Mouse (Mus musculus) liver, embryonic 12.5 days (tissue): ENCODE data around the gene Pitx2. TPM values are rescaled to one million over a fixed set of nuclear protein-coding genes. Genes with fewer than 3 reads are reported as not detected.
A peak's percentile ranks its signal among the peaks of the same experiment; 100 is the strongest.

Source experiments
- ATAC-seq: fragments of 200-750 bp; cut with Nextera tagmentation; 2 replicates; pipeline ENCODE4 v1.8.0; 2017; ENCODE audit warnings: moderate number of reproducible peaks, mild to moderate bottlenecking, moderate library complexity
- H3K27ac ChIP-seq: fragments of 300-500 bp; sonication (generic); 2 replicates; pipeline ENCODE4 v1.5.1; 2016; ENCODE audit warnings: mild to moderate bottlenecking
- H3K27me3 ChIP-seq: fragments of 300-500 bp; sonication (generic); replicated peaks from 2 replicates; pipeline ENCODE4 v1.6.1; 2016; ENCODE audit warnings: mild to moderate bottlenecking, moderate library complexity
- H3K36me3 ChIP-seq: fragments of 300-500 bp; sonication (generic); 2 replicates; pipeline ENCODE4 v1.6.1; 2016; ENCODE audit warnings: mild to moderate bottlenecking, moderate library complexity
- H3K4me1 ChIP-seq: fragments of 300-500 bp; sonication (generic); 2 replicates; pipeline ENCODE4 v1.6.1; 2016
- H3K4me2 ChIP-seq: fragments of 300-500 bp; sonication (generic); 2 replicates; pipeline ENCODE4 v1.6.1; 2016; ENCODE audit warnings: mild to moderate bottlenecking, moderate library complexity
- H3K4me3 ChIP-seq: fragments of 300-500 bp; sonication (generic); 2 replicates; pipeline ENCODE4 v1.5.1; 2016; ENCODE audit warnings: mild to moderate bottlenecking, moderate library complexity
- H3K9ac ChIP-seq: fragments of 300-500 bp; sonication (generic); 2 replicates; pipeline ENCODE4 v1.6.1; 2016; ENCODE audit warnings: mild to moderate bottlenecking, moderate library complexity
- H3K9me3 ChIP-seq: fragments of 300-500 bp; sonication (generic); replicated peaks from 2 replicates; pipeline ENCODE4 v1.6.1; 2016; ENCODE audit warnings: mild to moderate bottlenecking, moderate library complexity
- WGBS: fragments of 180-500 bp; shearing (Covaris S2); methylation state at CpG from one replicate; pipeline ENCODE4 v1.1.7; 2016; ENCODE audit not compliant: insufficient replicate concordance; 5-methylcytosine and 5-hydroxymethylcytosine counted together
- polyA plus RNA-seq: library from polyadenylated mRNA; unstranded; fragments of >200 nt; fragmentation: Nextera tagmentation; extraction: Ambion mirVana; gene quantifications from 2 replicates; pipeline ENCODE4 v1.2.1, GENCODE M21; 2016

Pitx2 gene
- polyA plus RNA-seq: 5.0 and 5.9 TPM in 2 replicates

DNA sequence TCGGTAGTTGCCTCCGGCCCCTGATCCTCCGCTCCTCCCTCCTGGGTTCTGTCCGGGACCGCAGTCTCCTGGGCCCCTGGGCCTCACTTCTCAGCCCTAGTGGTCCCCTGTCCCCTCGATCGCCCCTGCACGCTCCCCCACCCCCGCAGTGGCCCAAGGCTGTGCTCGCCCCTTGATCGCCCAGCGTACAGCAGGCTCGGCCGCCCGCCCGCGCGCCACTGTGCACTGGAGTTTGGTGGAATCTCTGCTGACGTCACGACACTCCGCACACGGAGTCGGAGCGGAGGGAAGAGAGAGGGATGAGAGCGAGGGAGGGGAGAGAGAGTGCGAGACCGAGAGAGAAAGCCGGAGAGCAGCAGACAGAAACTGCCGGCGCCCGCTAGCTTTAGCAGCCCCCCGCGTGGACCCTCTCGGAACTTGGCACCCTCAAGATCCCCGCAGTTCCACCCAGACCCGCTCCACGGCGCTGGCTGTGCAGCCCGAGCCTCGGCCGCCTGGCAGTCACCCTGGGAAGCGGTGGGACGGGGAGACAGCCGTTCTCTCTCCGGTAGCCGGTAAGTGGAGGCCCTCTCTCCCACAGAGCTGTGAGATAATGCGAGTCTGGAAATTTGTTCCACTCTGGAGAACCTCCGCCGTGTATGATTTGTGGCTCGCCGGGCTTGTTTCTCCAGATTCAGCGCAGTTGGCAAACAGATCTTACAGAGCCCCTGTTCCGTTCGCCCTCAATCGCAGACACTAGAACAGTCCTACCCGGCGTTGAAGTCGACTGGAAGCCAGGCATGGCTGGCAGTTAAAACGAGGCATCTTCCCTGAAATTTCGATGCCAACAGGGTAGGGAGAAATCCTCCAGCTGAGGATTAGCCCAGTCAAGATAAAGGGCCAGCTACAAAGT, at the start of gene Pitx2:
Pitx2 (plus strand) TSS at position 270 of the 892 bp plus-strand sequence.
- Histone ChIP-seq H3K27ac (no peak within 1 kb of the TSS), H3K4me1 (no peaks in the 10 kb centered on the region), H3K36me3 (no peaks in the 10 kb centered on the region), H3K9ac (no peak within 1 kb of the TSS), H3K4me3 (peak within 1 kb of the TSS; percentile 26), H3K27me3 (peaks cover 96% of the 10 kb centered on the region), H3K9me3 (no peaks in the 10 kb centered on the region), H3K4me2 (peak within 1 kb of the TSS; percentile 52)
- no peak; the same call in 1 of the 2 replicates for ATAC-seq
- 2% methylated on average over 59 of the region's 60 CpGs for WGBS

DNA sequence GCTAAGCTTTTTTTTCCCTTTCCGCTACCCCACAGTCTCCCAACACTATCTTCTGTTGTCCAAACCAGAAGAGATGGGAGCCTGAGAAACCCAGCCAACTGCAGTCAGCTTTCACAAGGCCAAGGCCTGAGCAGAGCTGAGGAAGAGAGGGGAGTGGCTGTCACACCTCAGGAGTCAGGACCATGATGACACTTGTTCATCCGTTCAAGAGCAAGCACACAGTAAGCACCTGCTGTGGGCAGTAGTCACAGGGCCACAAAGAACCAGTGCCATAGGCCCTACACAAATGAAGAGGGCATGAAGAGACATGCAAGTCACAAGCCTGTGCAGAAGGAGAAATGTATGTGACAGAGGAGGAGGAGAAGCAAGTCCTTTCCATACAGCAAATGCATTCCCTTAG, 49.7 kb upstream of the Pitx2 start:
- ATAC-seq: no peak
- Histone ChIP-seq H3K36me3 (no peaks in the 10 kb centered on the region), H3K4me1 (no peaks in the 10 kb centered on the region), H3K27ac (no peak overlapping the region), H3K4me3 (no peak overlapping the region), H3K4me2 (no peak overlapping the region), H3K27me3 (no peaks in the 10 kb centered on the region), H3K9ac (no peak overlapping the region), H3K9me3 (no peaks in the 10 kb centered on the region)
- 62% methylated on average over 2 of the region's 2 CpGs for WGBS

DNA sequence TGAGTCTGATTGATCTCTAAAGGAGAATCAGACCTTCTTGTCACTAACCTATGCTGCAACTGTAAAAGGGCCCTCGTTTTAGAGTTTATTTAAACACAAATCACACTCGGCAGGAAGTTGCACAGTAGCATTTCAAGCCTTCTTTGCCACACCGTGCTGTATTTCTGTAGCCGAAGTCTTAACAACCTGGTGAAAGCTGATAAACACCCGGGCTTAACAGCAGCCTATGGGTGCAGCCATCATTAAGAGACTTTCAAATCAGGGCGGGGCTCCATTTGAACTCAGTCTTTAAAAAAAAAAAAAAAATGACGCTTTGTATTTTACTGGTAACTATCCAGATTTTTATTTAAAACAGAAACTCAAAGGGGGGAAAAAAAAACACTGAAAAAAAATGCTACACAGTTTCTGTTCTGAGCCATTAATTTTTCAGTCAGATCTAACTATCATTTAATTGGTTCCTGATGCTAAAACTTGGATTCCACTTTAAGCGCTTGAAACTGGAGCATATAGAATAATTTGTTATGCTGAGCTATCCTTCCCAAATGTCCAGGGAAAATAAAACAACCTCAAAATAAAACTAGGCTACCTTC, 48.5 kb upstream of the Pitx2 start:
- H3K27ac ChIP-seq: no peak overlapping the region
- 45% methylated on average over 8 of the region's 8 CpGs for WGBS
- no peak for ATAC-seq
- H3K4me2 ChIP-seq: no peak overlapping the region
- H3K4me3 ChIP-seq: no peak overlapping the region
- H3K27me3 ChIP-seq: no peaks in the 10 kb centered on the region
- no peaks in the 10 kb centered on the region for H3K36me3 ChIP-seq
- H3K4me1 ChIP-seq: no peaks in the 10 kb centered on the region
- H3K9me3 ChIP-seq: no peaks in the 10 kb centered on the region
- no peak overlapping the region for H3K9ac ChIP-seq

DNA sequence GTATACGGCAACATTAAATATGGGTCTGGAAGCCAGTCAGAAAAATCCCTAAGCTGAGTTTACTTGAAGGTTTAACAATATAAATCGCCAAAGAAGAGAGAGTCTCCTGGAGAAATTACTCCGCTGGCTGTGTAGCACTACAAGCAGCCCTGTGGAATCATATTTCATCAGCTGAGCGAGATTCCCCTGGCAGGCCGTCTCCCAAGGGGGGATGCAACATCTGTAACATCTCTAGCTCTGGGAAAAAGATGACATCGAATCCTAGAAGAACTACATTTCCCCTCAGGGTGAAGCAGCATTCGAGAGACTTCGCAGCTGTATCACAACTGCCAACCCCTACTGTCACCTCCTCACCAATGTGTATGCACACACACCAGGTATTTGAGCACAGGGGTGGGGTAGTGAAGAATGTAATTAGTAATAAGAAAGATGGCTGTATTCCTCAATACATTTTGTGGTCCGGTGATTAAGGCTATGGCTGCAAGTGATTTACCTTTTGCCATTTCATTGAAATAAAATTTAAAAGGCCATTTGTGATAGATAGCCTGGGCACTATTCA, 40.8 kb upstream of the Pitx2 start:
- Histone ChIP-seq H3K27ac (no peak overlapping the region), H3K4me2 (no peak overlapping the region), H3K27me3 (no peaks in the 10 kb centered on the region), H3K4me1 (no peaks in the 10 kb centered on the region), H3K9ac (no peak overlapping the region), H3K36me3 (no peaks in the 10 kb centered on the region), H3K9me3 (no peaks in the 10 kb centered on the region), H3K4me3 (no peak overlapping the region)
- no peak for ATAC-seq
- 51% methylated on average over 9 of the region's 9 CpGs for WGBS

DNA sequence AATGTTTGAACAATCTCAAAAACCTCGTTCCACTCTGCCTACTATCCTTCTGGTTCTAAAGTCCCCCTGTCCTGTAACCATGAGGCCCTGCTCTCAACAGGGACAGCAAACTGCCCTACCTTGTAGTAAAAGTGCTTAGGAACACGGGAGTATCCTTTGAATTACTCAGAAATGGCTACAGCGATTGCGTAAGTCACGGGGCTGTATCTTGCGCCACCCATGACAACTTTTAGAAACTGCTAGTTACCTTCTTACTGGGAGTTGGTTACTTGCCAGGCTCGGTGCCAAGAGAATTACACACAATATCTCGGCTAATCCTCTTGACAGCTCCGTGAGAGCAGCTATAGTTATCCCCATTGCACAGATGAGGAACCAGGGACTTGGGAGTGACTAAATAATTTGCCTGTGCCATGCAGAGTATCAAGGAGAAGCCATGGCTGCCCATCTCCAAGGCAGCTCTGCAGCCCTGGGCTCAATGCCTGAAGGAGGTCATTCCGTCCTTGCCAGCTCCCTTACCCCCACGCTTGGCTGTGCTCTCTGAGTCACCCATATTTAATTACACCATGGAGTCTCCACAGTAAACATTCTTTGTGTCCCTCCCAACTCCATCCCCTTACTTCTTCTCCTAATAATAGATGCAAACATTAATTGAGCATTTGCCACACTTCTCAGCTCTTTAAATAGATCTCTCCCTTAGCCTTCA, 38.2 kb upstream of the Pitx2 start:
- Histone ChIP-seq H3K4me3 (no peak overlapping the region), H3K9ac (no peak overlapping the region), H3K9me3 (no peaks in the 10 kb centered on the region), H3K4me1 (no peaks in the 10 kb centered on the region), H3K27me3 (no peaks in the 10 kb centered on the region), H3K27ac (no peak overlapping the region), H3K36me3 (no peaks in the 10 kb centered on the region), H3K4me2 (no peak overlapping the region)
- ATAC-seq: no peak
- 62% methylated on average over 11 of the region's 11 CpGs for WGBS

DNA sequence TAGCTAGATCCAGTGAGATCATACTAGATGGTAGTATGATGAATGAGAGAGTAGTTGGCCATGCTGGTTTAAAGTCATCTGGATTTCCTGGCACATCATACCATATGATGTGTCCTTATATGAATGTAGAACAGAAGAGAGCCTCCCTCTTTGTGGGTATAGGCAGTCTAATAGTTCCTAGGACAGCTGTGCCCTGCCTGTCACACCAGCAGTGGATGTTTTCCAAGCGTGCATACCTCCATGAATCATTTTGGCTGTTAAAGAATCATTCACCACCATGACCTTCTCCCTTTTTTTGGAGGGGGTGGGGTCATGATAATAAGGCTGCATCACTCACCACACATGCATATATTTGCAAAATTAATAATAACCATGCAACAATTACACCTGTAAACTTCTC, 35.4 kb upstream of the Pitx2 start:
- WGBS: 48% methylated on average over 1 of the region's 1 CpGs
- H3K4me2 ChIP-seq: no peak overlapping the region
- H3K36me3 ChIP-seq: no peaks in the 10 kb centered on the region
- no peak overlapping the region for H3K9ac ChIP-seq
- ATAC-seq: no peak
- H3K27me3 ChIP-seq: no peaks in the 10 kb centered on the region
- H3K9me3 ChIP-seq: no peaks in the 10 kb centered on the region
- H3K4me1 ChIP-seq: no peaks in the 10 kb centered on the region
- no peak overlapping the region for H3K27ac ChIP-seq
- H3K4me3 ChIP-seq: no peak overlapping the region

DNA sequence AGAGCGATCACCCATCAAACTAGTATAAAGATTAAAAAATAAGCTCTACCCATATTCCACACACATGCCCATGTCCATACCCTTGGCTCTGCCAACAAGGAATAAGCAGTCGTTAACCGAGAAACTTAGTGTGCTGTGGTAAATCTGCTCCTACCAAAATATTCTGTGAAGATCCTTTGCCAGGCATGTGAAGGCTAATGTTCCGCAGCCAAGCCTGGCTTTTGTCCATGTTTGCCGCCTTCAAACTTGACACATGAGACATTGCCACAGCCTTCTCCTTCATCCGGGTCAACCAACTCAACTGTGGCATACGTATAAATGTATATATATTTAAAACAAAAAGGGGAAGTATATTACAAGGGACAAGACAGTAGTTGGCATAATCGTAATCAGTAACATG, 34.0 kb upstream of the Pitx2 start:
- Histone ChIP-seq H3K36me3 (no peaks in the 10 kb centered on the region), H3K27ac (no peak overlapping the region), H3K4me3 (no peak overlapping the region), H3K4me1 (no peaks in the 10 kb centered on the region), H3K4me2 (no peak overlapping the region), H3K27me3 (no peaks in the 10 kb centered on the region), H3K9me3 (no peaks in the 10 kb centered on the region), H3K9ac (no peak overlapping the region)
- no peak for ATAC-seq
- 68% methylated on average over 8 of the region's 8 CpGs for WGBS

DNA sequence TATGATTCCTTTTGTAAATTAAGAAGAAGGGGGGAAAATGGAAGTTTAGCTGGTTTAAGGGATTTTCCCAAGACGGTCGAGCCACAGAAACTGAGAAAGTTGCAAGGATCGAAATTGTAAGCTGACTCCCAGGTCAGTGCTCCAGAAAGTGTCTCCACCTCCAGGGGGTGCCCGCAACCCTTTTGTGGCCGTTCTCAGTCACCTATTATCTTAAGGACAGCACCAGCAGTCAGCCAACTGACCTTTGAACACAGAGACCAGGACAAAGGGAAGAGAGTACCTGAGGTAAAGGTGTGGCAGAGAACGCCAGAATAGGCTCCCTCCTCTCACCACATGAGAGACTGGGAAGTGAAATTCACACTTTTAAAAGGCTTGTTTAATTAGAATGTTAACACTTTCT, 33.0 kb upstream of the Pitx2 start:
- no peaks in the 10 kb centered on the region for H3K27me3 ChIP-seq
- no peaks in the 10 kb centered on the region for H3K4me1 ChIP-seq
- H3K27ac ChIP-seq: no peak overlapping the region
- no peaks in the 10 kb centered on the region for H3K9me3 ChIP-seq
- no peak overlapping the region for H3K4me2 ChIP-seq
- 6% methylated on average over 6 of the region's 6 CpGs for WGBS
- no peak for ATAC-seq
- no peak overlapping the region for H3K9ac ChIP-seq
- H3K4me3 ChIP-seq: no peak overlapping the region
- H3K36me3 ChIP-seq: no peaks in the 10 kb centered on the region

DNA sequence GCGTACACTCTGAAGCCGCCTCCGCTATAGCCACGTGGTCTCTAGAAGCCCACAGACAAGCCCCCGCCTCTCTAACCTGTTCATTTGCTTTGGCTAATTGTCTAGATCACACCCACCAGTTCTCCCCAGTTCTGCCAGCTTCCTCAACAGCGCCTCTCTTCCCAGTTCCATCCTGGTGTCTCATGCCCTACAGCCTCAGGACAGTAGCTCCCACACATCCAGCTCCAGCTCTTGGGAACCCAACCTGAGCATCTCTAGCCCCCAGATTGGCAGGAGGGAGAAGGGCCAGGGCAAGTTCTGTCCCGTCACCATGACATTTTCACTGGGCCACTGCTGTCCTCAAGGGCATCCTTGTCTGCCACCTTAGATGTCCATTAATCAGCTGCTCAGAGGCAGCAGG, 29.3 kb upstream of the Pitx2 start:
- no peak overlapping the region for H3K9ac ChIP-seq
- no peak for ATAC-seq
- WGBS: 63% methylated on average over 7 of the region's 7 CpGs

DNA sequence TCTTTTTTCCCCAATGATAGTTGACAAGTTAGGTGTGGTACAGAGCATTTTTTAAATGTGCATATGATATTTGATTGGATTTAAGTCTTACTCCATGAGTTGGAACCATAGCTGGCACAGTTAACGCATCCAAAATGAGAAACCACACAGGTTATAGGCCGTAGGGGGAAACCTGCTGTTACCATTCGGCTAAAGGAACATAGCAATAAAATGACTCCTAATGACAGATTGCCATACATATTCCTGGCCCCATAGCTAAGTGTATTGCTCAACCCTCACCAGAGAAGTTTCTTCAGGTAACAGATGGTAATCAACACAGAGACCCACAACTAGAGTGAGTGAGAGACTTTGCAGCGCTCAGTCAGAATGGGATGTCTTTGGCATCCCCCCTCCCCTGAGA, 27.9 kb upstream of the Pitx2 start:
- no peak overlapping the region for H3K4me2 ChIP-seq
- no peak overlapping the region for H3K27ac ChIP-seq
- no peaks in the 10 kb centered on the region for H3K9me3 ChIP-seq
- no peak overlapping the region for H3K4me3 ChIP-seq
- H3K9ac ChIP-seq: no peak overlapping the region
- ATAC-seq: no peak
- no peaks in the 10 kb centered on the region for H3K36me3 ChIP-seq
- H3K4me1 ChIP-seq: no peaks in the 10 kb centered on the region
- H3K27me3 ChIP-seq: no peaks in the 10 kb centered on the region
- 76% methylated on average over 4 of the region's 4 CpGs for WGBS

More for the DNA sequence above, 29.3 kb upstream of the Pitx2 start:
- no peaks in the 10 kb centered on the region for H3K27me3 ChIP-seq
- no peaks in the 10 kb centered on the region for H3K9me3 ChIP-seq
- H3K4me3 ChIP-seq: no peak overlapping the region
- no peaks in the 10 kb centered on the region for H3K36me3 ChIP-seq
- no peak overlapping the region for H3K4me2 ChIP-seq
- H3K27ac ChIP-seq: no peak overlapping the region
- no peaks in the 10 kb centered on the region for H3K4me1 ChIP-seq

DNA sequence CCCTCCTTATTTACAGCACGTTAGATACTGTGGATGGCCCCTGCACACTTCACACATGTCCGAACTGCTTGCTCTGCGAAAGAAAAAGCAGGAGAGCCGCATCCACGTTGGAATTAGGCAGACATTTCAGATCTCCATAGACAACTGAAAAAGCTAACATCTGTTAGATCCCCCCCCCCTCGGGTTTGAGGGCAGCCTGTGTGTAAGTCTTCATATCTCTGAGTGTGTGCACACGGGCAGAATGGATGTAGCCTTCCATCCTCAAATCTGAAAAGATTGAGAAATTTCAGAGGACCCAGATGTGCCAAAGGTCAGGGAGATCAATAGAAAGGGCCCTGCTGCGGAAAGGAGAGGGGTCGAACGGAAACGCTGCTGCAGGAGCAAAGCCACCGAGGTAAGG, 5.2 kb upstream of the Pitx2 start:
- peaks cover 72% of the 10 kb centered on the region for H3K27me3 ChIP-seq
- no peak for ATAC-seq
- WGBS: 10% methylated on average over 12 of the region's 12 CpGs

DNA sequence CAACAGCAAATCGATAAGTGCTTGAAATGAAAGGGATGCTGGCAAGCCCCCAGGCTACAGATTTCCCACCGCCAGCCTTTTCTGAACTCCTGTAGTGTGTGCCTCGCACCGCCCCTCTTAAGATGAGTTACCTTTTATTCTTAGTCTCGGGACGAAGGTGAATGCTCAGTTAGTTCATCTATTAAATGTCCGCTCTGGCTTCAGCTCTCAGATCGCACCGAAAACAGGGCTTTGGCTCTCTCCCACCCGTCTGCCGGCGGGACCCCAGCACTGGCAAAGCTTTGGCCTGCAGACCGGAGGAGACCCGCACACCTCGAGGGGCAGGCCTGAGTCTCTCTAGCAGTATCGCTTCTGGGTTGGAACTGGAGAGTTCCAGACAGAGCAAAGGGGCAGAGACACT, 4.6 kb upstream of the Pitx2 start:
- ATAC-seq: no peak
- Histone ChIP-seq H3K9ac (no peak overlapping the region), H3K36me3 (no peaks in the 10 kb centered on the region), H3K4me1 (no peaks in the 10 kb centered on the region), H3K27me3 (peaks cover 78% of the 10 kb centered on the region), H3K4me2 (no peak overlapping the region), H3K9me3 (no peaks in the 10 kb centered on the region), H3K27ac (no peak overlapping the region), H3K4me3 (no peak overlapping the region)
- WGBS: 2% methylated on average over 16 of the region's 16 CpGs

More for the DNA sequence above, 5.2 kb upstream of the Pitx2 start:
- no peaks in the 10 kb centered on the region for H3K36me3 ChIP-seq
- H3K9ac ChIP-seq: no peak overlapping the region
- H3K4me1 ChIP-seq: no peaks in the 10 kb centered on the region
- H3K27ac ChIP-seq: no peak overlapping the region
- H3K9me3 ChIP-seq: no peaks in the 10 kb centered on the region
- H3K4me3 ChIP-seq: no peak overlapping the region
- no peak overlapping the region for H3K4me2 ChIP-seq
